Mouse (Mus musculus): ENCODE results near the gene Fcrlb.

The Fcrlb gene

DNA sequence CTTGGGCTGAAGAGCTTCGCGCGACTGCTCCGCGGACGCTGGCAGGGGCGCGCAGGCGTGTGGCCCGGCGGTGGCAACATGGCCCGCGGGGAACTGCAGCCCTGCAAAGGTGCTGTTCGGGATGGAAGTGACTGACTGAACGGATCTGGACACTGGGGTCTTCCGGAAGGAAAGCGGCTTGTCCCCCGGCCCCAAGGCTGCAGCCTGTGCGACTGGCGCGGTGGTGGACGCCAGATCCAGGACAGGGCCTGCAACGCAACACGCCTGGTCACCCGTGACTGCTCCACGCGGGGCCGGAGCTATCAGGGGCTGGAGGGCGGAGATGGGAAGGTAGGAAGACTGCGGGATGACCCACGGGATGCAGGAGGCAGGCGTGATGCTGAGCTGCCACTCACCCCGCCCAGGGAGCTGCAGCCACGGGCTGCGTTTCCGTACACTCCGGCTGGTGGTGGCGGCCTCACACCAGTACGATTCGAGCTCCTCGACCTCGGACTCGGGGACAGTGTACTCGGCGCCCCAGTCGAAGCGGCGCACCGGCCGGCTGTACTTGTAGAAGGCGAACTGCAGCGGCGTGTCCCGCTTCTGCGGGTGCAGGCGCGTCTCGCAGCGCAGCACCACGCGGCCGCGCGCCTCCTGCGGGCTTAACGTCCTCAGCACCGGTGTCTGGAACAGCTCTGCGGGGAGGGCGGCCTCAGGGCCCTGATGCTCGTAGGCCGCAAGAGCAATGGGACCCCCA lies 5.1 kb downstream of the Fcrlb start:
- DNase-seq (ENCODE audit: low spot score in 2 of 2) = peak in 1 of 2 experiments; percentile 14

DNA sequence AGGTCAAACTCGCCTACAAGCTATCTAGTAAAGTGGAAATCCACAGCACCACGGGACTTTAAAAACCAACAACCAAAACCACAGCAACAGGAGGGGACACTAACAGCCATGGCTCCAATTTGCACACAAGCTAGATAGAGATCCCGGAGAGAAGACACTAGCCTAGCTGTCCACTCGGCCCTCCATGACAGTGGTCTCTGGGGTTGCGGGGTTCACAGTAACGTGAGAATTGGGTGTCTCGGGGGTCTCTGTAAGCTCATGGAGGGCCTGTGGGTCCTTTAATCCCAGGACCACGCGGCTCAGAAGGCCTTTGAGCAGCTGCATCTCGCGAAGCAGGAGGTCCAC lies 5.7 kb downstream of the Fcrlb start:
- DNase-seq (ENCODE audit: low spot score in 2 of 2) = no peak

DNA sequence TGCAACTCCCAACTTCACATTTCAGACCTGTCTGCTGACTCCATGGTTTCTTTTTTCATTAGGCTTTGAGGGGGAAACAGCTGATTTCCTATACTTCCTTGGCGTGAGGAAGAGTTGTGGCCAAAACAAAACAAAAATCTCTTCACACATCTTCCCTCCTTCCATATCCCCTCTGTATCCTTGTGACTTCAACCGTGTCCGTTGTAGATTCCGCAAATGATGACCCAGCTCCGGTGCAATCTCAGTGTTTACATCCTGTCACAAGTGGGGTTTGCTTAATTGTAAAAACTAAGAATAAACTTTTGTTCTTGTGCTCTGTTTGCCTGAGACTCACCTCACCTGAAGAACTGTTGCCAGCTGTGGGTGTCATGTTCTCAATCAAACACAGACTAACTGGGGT lies 9.3 kb downstream of the Fcrlb start:
- no peak for DNase-seq (ENCODE audit: low spot score in 2 of 2)

DNA sequence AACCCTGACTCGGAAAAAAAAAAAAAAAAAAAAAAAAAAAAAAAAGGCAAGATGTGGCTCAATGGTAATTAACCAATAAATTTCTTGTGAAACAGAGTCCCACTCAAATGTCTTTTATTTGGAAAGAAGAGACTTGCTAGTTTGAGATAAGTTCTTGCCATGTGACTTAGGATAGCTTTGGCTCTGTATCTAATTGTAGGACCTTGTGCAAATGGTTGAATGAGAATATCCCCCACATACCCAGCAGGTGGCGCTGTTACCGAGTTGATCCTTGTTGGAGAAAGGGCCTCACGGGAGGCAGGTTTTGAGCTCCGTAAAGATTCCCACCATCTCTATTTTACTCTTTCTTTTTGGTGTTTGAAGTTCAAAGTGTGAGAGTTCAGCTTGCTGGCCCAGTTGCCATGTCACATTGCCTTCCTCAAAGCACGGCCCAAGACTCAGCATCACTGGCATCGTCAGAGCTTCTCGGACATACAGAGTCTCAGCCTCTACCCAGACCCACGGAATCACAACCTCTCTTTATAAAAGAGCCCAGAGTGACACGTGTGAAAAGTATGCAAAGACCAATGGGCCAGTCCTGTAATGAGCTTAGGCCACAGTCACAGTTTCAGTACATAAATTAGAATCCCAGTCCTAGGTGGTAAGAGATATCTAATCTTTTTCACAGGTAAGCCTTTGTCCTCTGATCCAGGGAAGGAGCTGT lies 11.1 kb downstream of the Fcrlb start:
- DNase-seq (ENCODE audit: low spot score in 2 of 2) = peak; percentile 71 to 88

DNA sequence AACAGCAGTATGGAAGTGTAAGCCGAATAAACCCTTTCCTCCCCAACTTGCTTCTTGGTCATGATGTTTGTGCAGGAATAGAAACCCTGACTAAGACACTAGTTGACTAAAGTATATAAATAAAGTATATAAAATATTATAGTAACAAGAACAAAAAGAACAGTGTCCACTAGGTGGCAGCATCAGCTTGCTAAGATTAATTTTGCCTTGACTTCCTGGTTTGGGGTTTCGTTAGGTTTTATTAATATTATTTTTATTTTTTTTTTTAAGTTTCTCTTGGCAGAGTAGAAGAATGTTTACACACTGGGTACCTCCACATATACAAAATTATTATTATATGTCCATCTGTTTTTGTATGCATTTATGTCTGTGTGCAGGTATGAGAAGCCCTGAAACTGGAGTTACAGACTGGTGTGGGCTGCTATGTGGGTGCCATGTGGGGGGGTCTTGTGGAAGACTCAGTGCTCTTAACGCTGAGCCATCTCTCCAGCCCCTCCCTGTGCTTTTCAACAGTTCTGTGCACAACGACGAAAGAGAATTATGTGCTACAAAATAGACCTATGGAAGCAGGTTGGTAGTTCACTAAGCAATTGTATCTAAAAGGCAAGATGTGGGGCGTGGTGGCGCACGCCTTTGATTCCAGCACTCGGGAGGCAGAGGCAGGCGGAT lies 11.8 kb downstream of the Fcrlb start:
- no peak for DNase-seq (ENCODE audit: low spot score in 2 of 2)

DNA sequence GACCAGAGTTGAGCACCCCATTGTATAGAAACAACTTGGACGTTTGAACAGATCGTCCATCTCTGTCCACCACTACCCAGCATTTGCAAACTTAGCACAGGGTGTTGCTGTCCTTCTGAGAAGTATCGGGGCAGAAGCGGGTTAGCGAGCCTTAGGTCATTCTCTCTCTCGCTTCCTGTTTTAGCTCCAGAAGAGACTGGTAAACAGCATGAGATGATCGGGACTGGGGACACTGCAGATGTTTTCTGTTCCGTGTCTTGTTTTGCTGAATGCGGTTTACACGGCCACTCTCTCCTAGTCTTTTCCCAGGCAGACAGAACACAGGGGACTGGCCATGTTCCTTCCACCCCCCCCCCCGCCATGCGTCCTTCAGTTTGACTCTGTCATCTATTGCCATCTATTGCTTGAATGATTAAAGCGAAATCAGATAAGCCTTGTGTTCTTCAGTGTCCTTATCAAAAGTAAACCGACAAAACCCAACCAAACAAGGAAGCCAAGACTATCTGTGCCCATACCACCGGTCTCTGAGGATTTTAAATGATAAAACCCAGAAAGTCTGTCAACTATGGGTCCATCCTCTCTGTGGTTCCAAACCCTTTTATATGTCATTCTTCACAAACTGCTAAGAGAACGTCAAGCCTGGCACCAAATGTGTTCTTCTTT lies 14.2 kb downstream of the Fcrlb start:
- DNase-seq (ENCODE audit: low spot score in 2 of 2) = no peak

DNA sequence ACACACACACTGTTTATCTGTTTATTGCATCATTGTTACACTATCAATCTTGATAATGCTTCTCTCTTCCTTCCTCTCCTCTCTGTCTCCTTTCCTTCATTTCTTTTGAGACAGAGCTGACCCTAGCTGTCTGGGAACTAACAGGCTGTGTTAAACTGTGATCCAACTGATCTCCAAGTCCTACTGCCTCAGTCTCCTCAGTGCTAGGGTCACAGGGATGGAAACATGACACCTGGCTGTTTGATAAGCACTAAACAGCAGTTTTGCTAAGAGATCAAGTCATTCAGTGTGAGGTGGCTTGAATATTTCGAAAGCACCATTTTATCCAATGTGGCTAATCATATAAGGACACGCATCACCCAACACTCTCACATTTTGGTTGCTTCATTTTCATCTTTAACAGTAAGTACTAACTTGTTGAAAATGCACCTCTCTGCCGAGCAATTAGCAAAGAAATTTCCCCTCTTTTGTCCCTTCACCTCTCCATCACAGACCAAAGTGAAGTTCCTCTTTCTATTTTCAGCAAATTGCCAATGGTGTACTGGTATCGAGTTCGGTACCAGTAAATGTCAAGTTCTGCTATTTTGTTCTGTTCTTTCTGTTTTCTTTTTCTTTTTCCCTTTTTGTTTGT lies 16.0 kb downstream of the Fcrlb start:
- DNase-seq (ENCODE audit: low spot score in 2 of 2) = no peak

DNA sequence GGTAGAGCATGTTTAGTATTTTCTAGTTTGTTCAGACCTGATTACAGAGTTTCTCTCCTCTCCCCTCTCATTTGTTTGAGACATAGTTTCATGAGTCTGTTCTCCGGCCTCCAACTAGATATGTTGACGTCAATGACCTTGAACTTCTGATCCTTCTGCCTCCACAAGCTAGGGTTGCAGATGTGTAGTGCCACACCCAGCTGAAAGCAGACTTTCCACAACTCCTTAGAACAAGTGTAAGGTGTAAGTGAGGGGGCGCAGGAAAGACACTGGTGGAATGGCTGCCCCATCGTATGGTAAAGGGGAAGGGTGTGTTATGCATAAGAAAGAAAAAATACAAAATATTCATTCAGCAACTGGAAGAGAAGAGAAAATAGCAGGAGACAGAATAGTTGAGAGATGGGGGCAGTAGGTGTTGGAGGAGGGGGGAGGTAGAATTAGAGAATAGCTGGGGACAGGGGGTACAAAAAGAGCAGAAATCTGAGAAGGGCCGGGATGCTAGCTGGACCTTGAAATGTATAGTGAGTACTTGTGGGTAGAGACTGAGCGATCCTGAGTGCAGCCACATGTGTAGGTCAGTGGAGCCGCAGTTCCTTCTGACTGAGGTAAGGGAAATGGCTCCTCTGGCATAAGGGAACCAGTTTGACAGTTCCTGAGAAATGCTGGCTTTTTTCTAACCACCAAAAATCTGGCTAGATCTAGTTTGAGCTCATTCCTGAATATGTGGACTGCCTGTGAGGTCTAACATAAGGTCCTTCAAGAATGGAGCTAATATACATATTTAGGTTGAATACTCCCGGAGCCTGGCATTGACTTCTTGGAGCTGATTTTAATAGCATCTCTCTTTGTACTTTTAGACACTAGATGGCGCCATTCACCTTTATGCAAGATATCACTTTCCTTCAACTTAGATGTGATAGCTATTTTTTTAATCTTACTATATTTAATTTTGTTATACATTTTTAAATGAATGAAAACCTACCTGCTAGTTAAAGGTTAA lies 17.8 kb downstream of the Fcrlb start:
- no peak for DNase-seq (ENCODE audit: low spot score in 2 of 2)

DNA sequence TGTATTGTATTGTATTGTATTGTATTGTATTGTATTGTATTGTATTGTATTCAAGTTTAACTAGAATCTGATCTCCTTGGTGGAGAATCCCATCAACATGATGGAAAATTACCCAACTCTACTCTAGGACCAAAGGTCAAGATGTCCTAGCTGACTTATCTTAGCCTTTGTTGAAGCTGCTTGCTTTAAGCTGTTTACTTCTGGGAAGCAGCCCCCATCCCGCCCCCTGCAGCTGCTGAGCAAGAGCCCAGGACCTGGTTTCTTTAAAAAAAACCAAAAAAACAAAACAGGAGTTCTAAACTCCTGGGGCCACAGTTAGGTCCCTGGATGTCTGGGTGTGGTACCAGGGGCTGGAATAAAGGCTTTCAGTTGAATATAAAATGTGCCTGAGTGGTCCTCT lies 20.5 kb downstream of the Fcrlb start:
- DNase-seq (ENCODE audit: low spot score in 2 of 2) = no peak

DNA sequence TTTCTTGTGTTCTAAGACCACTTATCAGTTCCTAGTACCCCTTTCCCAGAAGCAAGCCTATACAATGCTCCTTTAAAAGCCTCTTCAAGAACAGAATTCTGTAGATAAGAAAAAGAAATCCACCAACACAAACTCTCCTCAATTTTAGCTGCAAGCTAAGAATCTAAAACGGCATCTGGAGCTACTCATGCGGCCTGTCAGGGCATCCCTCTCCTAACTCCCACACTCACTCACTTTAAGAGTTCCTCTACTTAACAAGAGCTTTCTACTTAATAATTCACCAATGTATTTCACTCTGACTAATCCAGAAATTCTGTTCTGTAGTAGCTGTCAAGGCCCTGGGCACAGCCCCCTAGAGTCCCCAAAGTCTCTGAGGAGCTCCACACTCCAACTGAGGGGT lies 21.1 kb downstream of the Fcrlb start:
- DNase-seq (ENCODE audit: low spot score in 2 of 2) = no peak

DNA sequence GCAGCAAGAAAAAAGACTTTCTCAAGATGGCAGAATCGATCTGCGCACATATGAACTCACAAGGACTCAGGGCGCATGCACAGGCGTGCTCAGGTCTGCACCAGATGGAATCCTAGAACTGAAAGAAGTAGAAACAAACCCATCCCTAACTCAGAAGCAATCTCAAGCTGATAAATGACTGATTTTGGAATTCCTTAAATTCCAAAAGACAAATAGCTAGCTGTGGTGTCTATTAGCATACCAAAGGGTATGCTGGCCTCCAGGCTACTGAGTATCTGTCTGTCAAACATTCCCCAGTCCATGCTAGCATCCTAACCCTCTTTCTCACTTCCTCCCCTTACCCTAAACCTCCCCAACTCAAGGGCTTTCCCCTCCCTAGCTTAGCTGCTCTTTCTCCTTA lies 23.4 kb downstream of the Fcrlb start:
- DNase-seq (ENCODE audit: low spot score in 2 of 2) = no peak

DNA sequence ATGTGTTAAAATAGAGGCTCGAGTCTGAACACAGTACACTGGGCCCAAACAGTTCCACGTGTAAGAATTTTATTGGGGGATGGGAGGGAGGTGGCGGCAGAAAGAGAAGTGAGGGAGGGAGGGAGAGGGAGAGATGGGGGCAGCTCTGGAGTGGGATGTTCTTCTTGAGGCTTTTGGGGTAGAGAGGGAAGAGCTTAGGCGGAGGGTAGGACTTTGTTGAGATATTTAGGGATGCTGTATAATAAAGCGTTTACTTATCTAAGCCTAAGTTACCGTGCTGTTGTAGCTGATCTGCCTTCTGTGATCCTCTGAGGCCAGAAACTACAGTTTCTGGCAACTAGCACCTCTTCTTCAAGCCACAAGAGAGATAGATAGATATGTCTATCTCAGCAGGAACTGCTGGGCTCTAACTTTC lies 26.7 kb downstream of the Fcrlb start:
- no peak for DNase-seq (ENCODE audit: low spot score in 2 of 2)

DNA sequence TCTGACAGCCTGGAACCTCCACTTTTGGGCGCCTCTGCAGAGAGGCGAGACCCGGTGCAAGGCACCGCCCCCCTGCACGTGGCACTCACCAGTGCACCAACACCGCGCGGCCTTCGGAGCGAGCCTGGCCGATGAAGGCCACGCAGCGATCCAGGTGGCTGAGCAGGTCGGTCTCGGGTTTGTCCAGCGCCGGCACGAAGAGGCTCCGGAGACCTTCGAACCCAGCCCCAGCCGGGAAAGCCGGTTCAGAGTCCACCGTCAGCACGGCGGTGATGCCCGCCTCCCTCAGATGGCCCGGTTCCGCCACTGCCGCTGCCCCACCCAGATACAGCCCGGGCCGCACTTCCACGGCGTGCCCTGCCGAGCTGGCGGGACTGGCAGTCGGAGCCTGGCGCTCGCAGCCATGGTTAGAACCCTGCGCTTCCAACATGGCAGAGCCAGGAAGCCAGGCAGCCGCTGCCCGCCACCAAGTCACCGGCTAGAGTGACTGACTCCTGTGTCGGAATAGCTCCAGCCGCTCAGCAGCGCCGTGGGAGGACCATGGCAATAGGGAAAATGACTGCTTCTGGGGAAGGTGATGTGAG lies 27.7 kb downstream of the Fcrlb start, which contains the start of the genes Gm26620 and Dusp12:
Gm26620 (plus strand) TSS at position 88 of the 584 bp plus-strand sequence.
Dusp12 (minus strand) TSS at position 563 of the 584 bp plus-strand sequence.
- peak; percentile 78 to 84 for DNase-seq (ENCODE audit: low spot score in 2 of 2)

DNA sequence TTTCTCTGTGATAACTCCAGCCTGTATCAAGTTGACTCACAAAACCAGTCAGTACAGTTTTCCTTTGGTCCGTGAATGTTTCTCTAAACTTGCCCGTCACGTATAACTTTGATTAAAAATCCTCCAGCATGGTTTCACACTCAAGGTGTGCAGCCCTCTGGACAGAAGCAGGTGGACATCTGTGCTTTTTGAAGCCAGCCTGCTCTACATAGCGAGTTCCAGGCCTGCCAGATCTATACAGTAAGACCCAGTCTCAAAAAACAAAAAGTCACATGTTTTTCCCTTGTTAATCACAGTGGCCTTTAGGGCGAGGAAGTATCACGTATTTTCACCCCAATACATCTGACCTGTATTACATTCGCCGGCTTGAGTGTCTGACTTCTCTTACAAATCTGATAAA lies 28.4 kb downstream of the Fcrlb start:
- no peak for DNase-seq (ENCODE audit: low spot score in 2 of 2)

DNA sequence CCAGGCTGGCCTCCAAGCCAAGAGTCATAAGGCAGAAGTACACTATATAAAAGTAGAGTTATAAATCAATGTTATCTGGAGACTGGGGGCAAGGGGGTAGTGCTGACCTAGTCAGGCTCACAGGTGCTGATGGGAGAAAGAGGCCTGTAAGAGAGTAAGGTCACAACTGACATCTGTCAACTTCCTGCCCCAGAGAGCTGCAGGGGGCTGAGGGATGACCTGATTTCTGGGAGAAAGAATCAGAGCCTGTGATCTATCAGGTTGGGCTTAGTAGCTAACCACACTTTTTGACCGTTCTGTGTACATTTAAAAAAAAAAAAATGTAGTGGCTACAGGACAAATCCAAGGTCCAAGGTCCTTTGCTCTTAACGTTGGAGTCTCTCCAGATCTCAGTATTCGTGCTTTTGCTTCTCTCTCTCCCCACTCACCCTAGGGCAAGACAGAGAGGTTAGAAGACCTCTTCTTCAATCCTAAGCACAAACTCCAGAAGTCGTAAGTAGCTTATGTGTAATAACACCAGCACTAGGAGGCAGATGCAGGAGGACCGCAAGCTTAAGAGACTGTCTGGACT lies 29.7 kb downstream of the Fcrlb start:
- no peak for DNase-seq (ENCODE audit: low spot score in 2 of 2)

DNA sequence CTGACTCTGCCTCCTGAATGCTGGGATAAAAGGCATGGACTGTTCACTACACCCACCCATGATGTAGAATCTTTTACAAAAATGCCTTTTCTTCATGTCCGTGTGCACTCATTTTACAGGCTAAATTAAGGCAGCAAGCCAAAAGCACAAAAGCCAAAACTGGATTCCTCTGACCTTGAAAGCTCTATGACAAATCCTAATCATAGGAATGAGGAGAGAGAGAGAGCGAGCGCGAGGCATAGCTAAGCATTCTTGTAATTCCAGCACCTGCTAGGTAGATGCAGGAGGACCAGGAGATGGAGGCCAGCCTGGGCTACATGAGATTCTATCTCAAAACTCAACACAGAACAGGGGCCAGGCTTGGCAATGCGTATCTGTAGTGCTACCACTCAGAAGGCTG lies 35.8 kb downstream of the Fcrlb start:
- DNase-seq (ENCODE audit: low spot score in 2 of 2) = no peak

DNA sequence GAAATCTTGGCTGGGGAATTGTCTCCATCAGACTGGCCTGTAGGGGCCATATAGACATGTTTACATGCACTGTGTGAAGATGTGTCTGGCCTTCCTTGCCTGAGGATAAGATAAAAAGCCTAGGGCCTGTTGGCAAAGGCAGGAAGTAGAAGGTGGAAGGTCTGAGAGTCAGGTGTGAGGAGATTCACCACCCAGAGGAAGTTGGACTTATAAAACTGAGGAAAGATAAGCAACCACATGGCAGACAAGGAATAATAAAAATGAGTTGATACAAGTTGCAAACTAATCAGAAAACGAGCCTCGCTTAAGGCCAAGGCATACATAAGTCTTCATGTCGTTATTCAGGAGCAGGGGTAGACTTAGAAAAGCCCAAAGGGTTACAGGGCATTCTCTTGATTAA lies 37.1 kb downstream of the Fcrlb start:
- no peak for DNase-seq (ENCODE audit: low spot score in 2 of 2)

DNA sequence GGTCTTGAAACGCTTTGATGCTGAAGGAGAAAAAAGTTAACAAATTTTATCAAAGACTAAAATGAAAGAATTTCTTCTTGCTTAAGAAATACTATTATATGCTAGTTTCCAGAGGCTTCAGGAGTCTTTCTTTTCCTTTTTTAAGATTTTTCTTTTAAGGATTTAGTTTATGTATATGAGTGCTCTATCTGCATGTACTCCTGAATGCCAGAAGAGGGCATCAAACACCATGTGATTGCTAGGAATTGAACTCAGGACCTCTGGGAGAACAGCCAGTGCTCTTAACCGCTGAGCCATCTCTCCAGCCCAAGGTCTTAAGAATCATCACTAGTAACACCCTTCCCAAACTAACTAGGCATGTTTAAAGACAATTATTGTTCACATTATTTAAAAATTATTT lies 40.8 kb downstream of the Fcrlb start:
- no peak for DNase-seq (ENCODE audit: low spot score in 2 of 2)

DNA sequence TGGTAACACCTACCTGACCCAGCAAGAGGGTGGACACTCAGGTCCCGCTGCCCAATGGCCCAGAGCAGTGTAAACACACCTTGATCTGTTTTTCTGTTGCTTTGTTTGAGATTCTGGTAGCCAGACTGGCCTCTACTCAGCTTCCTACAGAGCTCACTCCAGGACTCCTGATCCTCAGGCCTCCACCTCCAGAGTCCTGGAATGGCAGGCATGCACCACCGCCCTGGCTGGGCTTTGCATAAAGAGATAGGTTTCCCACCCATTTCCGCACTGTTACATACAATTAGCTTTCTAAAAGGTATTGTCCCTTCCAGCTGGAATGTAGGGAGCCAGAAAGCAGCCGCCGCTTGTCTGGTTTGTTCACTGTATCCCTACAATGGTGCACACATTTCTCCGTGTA lies 41.3 kb downstream of the Fcrlb start:
- DNase-seq (ENCODE audit: low spot score in 2 of 2) = no peak

DNA sequence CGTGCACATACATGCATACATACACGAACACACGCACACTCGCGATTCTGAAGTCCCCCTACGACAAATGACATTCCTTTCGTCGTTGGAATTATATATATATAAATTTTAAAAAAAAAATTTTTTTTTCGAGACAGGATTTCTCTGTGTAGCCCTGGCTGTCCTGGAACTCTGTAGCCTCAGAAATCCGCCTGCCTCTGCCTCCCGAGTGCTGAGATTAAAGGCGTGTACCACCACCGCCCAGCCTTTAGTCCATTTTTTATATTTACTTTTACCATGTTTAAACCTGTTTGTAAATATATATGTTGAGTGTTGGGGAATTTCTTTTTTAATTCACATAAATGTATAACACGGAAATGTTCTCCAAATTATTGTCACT lies 43.8 kb downstream of the Fcrlb start:
- DNase-seq (ENCODE audit: low spot score in 2 of 2) = no peak
